Mouse (Mus musculus) retina, adult 2 months (tissue): ENCODE measurements around the gene Mink1.
A peak's percentile ranks its signal among the peaks of the same experiment; 100 is the strongest.

ENCODE experiments used
- DNase-seq: peaks from one replicate; pipeline ENCODE4 v3.0.0-alpha.2; 2012; ENCODE audit warnings: low read depth, low spot score

Mink1 gene

GRCm38 (mm10) chr11:70653345-70654197, 90.9 kb downstream of the Mink1 start:
- DNase-seq: peak; percentile 44

- DNase-seq: peak; percentile 62
Observed at GRCm38 (mm10) chr11:70654198-70654922, 91.7 kb downstream of the Mink1 start, which contains the start of gene Pfn1. TSS of gene Pfn1 (minus strand) at chr11:70654644.

GRCm38 (mm10) chr11:70654923-70655570, 92.4 kb downstream of the Mink1 start:
- DNase-seq: peak; percentile 64

- no peak for DNase-seq
Observed at GRCm38 (mm10) chr11:70655571-70656455, 93.1 kb downstream of the Mink1 start.

GRCm38 (mm10) chr11:70656456-70656927, 93.8 kb downstream of the Mink1 start:
- DNase-seq: no peak

- no peak for DNase-seq
Observed at GRCm38 (mm10) chr11:70656964-70657363, 94.3 kb downstream of the Mink1 start, which contains the start of gene Eno3. TSS of gene Eno3 (plus strand) at chr11:70657202.

GRCm38 (mm10) chr11:70657573-70657972, 94.9 kb downstream of the Mink1 start:
- DNase-seq: no peak

- no peak for DNase-seq
Observed at GRCm38 (mm10) chr11:70657991-70658390, 95.3 kb downstream of the Mink1 start.

GRCm38 (mm10) chr11:70658521-70658920, 95.8 kb downstream of the Mink1 start:
- no peak for DNase-seq

GRCm38 (mm10) chr11:70658942-70659341, 96.3 kb downstream of the Mink1 start:
- DNase-seq: no peak

- no peak for DNase-seq
Observed at GRCm38 (mm10) chr11:70660571-70660970, 97.9 kb downstream of the Mink1 start.

GRCm38 (mm10) chr11:70663101-70663500, 100.4 kb downstream of the Mink1 start:
- DNase-seq: no peak

- DNase-seq: no peak
Observed at GRCm38 (mm10) chr11:70663957-70664356, 101.3 kb downstream of the Mink1 start.
